Mouse (Mus musculus): ENCODE results near the gene Mansc4. TPM values are rescaled to one million over a fixed set of nuclear protein-coding genes. Genes with fewer than 3 reads are reported as not detected.

Gene Mansc4
- total and polyA plus RNA-seq, 2 experiments from 2014 or later, result 1.6 TPM

DNA sequence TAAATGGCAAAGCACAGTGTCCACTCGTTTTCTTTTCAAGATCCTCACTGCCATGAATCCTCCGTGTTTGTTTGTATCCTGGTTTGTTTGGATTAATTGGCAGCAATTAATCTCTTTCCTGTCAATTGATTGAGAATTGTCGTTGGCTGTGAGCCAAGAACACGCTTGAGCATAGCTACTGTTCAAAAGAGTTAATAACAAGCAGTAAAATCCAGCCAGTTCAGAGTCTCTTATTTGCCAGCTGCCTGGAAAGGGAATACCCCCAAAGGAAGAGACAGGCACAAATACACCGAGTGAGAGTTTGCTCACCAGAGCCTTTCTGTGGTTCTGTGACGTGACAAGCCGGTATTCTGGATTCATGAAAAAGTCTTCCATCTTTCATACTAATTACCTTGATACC, 24.8 kb downstream of the Mansc4 start:
- Histone ChIP-seq H3K4me1 (ENCODE audit: insufficient read depth) (no peaks in the 10 kb centered on the region), H3K9me3 (ENCODE audit: low read length) (no peaks in the 10 kb centered on the region), H3K36me3 (ENCODE audit: insufficient read depth) (peaks cover 27% of the 10 kb centered on the region), H3K4me3 (ENCODE audit: low read depth, low read length) (no peak overlapping the region), H3K27me3 (ENCODE audit: insufficient read depth, low read length) (no peaks in the 10 kb centered on the region), H3K27ac (ENCODE audit: low read depth, low read length) (no peak overlapping the region), H3K4me2 (ENCODE audit: low read depth) (no peak overlapping the region), H3K9ac (no peak overlapping the region)
- WGBS, result 21% methylated on average over 7 of the region's 7 CpGs
- DNase-seq, result peak; percentile 65
- TF ChIP-seq CTCF (IDR thresholded peaks at IDR 0.05; ENCODE audit: low read depth), result no peak
- ATAC-seq, result peak; percentile 68; the same call in 1 of the 2 replicates

GRCm38 (mm10) chr6:147061630-147062029, 25.2 kb downstream of the Mansc4 start:
- Histone ChIP-seq H3K4me1 (ENCODE audit: insufficient read depth) (no peaks in the 10 kb centered on the region), H3K9ac (no peak overlapping the region), H3K36me3 (ENCODE audit: insufficient read depth) (peaks cover 24% of the 10 kb centered on the region), H3K27ac (ENCODE audit: low read depth, low read length) (no peak overlapping the region), H3K9me3 (ENCODE audit: low read length) (no peaks in the 10 kb centered on the region), H3K27me3 (ENCODE audit: insufficient read depth, low read length) (no peaks in the 10 kb centered on the region), H3K4me3 (ENCODE audit: low read depth, low read length) (no peak overlapping the region), H3K4me2 (ENCODE audit: low read depth) (no peak overlapping the region)
- TF ChIP-seq CTCF (IDR thresholded peaks at IDR 0.05; ENCODE audit: low read depth), result no peak
- WGBS, result 49% methylated on average over 9 of the region's 9 CpGs
- ATAC-seq (peak; percentile 94), DNase-seq (no peak)

DNA sequence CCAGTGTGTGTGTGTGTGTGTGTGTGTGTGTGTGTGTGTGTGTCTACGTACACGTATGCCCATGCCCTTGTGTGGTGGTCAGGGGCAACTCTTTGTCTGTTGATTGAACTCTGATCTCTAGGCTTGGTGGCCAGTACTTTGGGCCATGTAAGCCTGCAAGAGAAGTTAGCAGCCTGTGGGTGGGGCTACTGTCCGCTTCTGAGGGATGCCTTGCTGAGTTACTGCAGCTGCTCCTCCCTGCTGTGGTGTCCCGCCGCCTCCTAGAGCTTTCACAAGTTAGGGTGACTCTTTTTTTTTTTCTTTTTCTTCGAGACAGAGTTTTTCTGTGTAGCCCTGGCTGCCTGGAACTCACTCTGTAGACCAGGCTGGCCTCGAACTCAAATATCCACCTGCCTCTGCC, 27.5 kb downstream of the Mansc4 start:
- H3K9me3 ChIP-seq (ENCODE audit: low read length), result no peaks in the 10 kb centered on the region
- DNase-seq (no peak), ATAC-seq (no peak)
- H3K4me2 ChIP-seq (ENCODE audit: low read depth), result no peak overlapping the region
- peaks cover 28% of the 10 kb centered on the region for H3K36me3 ChIP-seq (ENCODE audit: insufficient read depth)
- no peaks in the 10 kb centered on the region for H3K27me3 ChIP-seq (ENCODE audit: insufficient read depth, low read length)
- TF ChIP-seq CTCF (IDR thresholded peaks at IDR 0.05; ENCODE audit: low read depth), result no peak
- no peak overlapping the region for H3K9ac ChIP-seq
- H3K27ac ChIP-seq (ENCODE audit: low read depth, low read length), result no peak overlapping the region
- WGBS, result 81% methylated on average over 7 of the region's 7 CpGs
- no peaks in the 10 kb centered on the region for H3K4me1 ChIP-seq (ENCODE audit: insufficient read depth)
- H3K4me3 ChIP-seq (ENCODE audit: low read depth, low read length), result no peak overlapping the region

- no peak for TF ChIP-seq CTCF (IDR thresholded peaks at IDR 0.05; ENCODE audit: low read depth)
- no peaks in the 10 kb centered on the region for H3K9me3 ChIP-seq (ENCODE audit: low read length)
- H3K4me2 ChIP-seq (ENCODE audit: low read depth), result no peak overlapping the region
- H3K36me3 ChIP-seq (ENCODE audit: insufficient read depth), result peaks cover 33% of the 10 kb centered on the region
- no peak overlapping the region for H3K27ac ChIP-seq (ENCODE audit: low read depth, low read length)
- H3K4me3 ChIP-seq (ENCODE audit: low read depth, low read length), result no peak overlapping the region
- 86% methylated on average over 10 of the region's 10 CpGs for WGBS
- DNase-seq (no peak), ATAC-seq (no peak)
- no peaks in the 10 kb centered on the region for H3K4me1 ChIP-seq (ENCODE audit: insufficient read depth)
- H3K9ac ChIP-seq, result no peak overlapping the region
- H3K27me3 ChIP-seq (ENCODE audit: insufficient read depth, low read length), result no peaks in the 10 kb centered on the region
These were observed 31.4 kb downstream of the Mansc4 start for GRCm38 (mm10) chr6:147055374-147055977.

DNA sequence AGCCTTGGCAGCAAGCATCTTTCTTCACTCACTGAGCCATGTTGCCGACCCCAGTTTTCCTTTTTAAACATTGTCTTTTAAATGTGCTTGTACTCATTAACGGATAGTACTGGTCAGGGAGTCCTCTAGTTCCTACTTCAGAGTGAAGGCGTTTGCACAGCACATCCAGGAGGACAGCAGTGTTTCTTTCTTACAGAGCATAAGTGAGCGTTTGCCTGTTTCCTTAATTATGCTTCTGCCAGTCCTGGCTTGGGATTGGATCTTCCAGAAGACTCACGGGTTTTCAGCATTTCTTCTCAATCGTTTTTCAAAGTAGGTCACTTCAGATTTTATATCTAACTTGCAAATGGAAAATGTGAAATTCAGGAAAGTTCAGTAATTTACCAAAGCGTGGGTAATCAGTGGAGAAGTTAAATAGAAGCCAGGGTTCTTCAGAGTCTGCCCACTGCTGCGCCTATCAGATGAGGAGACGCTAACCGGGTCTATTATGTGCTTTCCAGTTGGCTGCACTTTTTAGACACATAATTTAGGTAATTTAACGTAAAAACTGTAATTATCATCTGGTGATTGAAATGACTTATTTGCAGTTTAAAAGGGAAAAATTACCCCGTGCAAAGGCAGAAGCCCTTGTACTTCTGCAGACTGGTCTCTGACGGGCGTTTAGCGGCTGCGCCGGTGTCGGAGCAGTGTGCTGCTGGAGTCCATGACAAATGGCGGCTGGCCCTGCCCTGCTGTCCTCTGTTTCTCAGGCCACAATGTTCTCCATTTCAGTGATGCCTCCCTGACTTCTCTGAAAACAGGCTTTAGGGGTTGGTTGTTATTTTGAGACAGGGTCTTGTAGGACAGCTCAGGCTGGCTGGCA, 32.8 kb downstream of the Mansc4 start:
- 59% methylated on average over 19 of the region's 19 CpGs for WGBS
- Histone ChIP-seq H3K9me3 (ENCODE audit: low read length) (no peaks in the 10 kb centered on the region), H3K4me3 (ENCODE audit: low read depth, low read length) (no peak overlapping the region), H3K36me3 (ENCODE audit: insufficient read depth) (peaks cover 46% of the 10 kb centered on the region), H3K27me3 (ENCODE audit: insufficient read depth, low read length) (no peaks in the 10 kb centered on the region), H3K4me2 (ENCODE audit: low read depth) (no peak overlapping the region), H3K4me1 (ENCODE audit: insufficient read depth) (no peaks in the 10 kb centered on the region), H3K27ac (ENCODE audit: low read depth, low read length) (no peak overlapping the region), H3K9ac (no peak overlapping the region)
- DNase-seq (peak; percentile 26), ATAC-seq (peak; percentile 87)
- TF ChIP-seq CTCF (IDR thresholded peaks at IDR 0.05; ENCODE audit: low read depth), result no peak

DNA sequence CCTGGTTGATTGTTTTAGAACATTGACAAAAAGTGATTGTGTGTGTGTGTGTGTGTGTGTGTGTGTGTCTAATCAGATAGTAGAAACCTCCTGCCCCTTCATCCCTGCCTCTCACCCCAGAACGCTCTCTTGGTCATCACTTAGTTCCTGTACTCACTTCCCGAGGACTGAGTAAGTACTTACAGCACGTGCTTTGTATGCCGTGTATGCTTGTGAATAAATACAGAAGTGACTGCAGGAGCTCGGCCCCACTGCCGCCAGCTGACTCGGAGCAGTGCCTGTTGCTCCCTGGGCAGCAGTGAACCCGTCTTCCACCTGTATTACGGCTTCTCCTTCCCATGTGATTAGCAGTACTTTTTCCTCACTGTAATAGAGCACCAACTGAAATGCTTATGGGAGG, 34.4 kb downstream of the Mansc4 start:
- TF ChIP-seq CTCF (IDR thresholded peaks at IDR 0.05; ENCODE audit: low read depth), result no peak
- DNase-seq (no peak), ATAC-seq (no peak)
- Histone ChIP-seq H3K9ac (no peak overlapping the region), H3K27me3 (ENCODE audit: insufficient read depth, low read length) (no peaks in the 10 kb centered on the region), H3K4me3 (ENCODE audit: low read depth, low read length) (no peak overlapping the region), H3K27ac (ENCODE audit: low read depth, low read length) (no peak overlapping the region), H3K4me1 (ENCODE audit: insufficient read depth) (no peaks in the 10 kb centered on the region), H3K4me2 (ENCODE audit: low read depth) (no peak overlapping the region), H3K36me3 (ENCODE audit: insufficient read depth) (peaks cover 48% of the 10 kb centered on the region), H3K9me3 (ENCODE audit: low read length) (no peaks in the 10 kb centered on the region)
- 89% methylated on average over 9 of the region's 9 CpGs for WGBS

- H3K4me3 ChIP-seq (ENCODE audit: low read depth, low read length), result no peak overlapping the region
- no peak for TF ChIP-seq CTCF (IDR thresholded peaks at IDR 0.05; ENCODE audit: low read depth)
- H3K36me3 ChIP-seq (ENCODE audit: insufficient read depth), result peaks cover 50% of the 10 kb centered on the region
- H3K9ac ChIP-seq, result no peak overlapping the region
- 93% methylated on average over 8 of the region's 8 CpGs for WGBS
- H3K4me2 ChIP-seq (ENCODE audit: low read depth), result no peak overlapping the region
- no peak for DNase-seq
- ATAC-seq, result no peak
- no peaks in the 10 kb centered on the region for H3K4me1 ChIP-seq (ENCODE audit: insufficient read depth)
- no peaks in the 10 kb centered on the region for H3K9me3 ChIP-seq (ENCODE audit: low read length)
- no peaks in the 10 kb centered on the region for H3K27me3 ChIP-seq (ENCODE audit: insufficient read depth, low read length)
- H3K27ac ChIP-seq (ENCODE audit: low read depth, low read length), result no peak overlapping the region
These were observed 35.2 kb downstream of the Mansc4 start for GRCm38 (mm10) chr6:147051666-147052065.
